Mouse (Mus musculus) myocyte (in vitro differentiated cells): ENCODE results near the gene Gpm6b. TPM values are rescaled to one million over a fixed set of nuclear protein-coding genes. Genes with fewer than 3 reads are reported as not detected.

ENCODE experiments used
- H3K27me3 ChIP-seq: one replicate; pipeline ENCODE4 v1.6.1; 2011; ENCODE audit not compliant: control insufficient read depth, insufficient read depth, insufficient read length
- H3K36me3 ChIP-seq: one replicate; pipeline ENCODE4 v1.6.1; 2011; ENCODE audit not compliant: control insufficient read depth, insufficient read depth
- H3K4me2 ChIP-seq: one replicate; pipeline ENCODE4 v1.6.1; 2011; ENCODE audit warnings: low read depth, control low read depth
- H3K4me3 ChIP-seq: one replicate; pipeline ENCODE4 v1.5.1; 2011; ENCODE audit warnings: mild to moderate bottlenecking, control low read depth, moderate library complexity
- H3K79me2 ChIP-seq: one replicate; pipeline ENCODE4 v1.6.1; 2011; ENCODE audit not compliant: control insufficient read depth, insufficient read depth
- H3ac ChIP-seq: one replicate; pipeline ENCODE4 v1.6.1; 2011; ENCODE audit not compliant: control insufficient read depth, insufficient read length
- CEBPB ChIP-seq: IDR thresholded peaks from 2 replicates; pipeline ENCODE4 v1.6.1; 2011; ENCODE audit warnings: mild to moderate bottlenecking, moderate library complexity; ENCODE audit not compliant: poor library complexity, insufficient read depth, severe bottlenecking
- E2F4 ChIP-seq: IDR thresholded peaks from one replicate; pipeline ENCODE4 v1.6.1; 2011; ENCODE audit warnings: mild to moderate bottlenecking, control low read depth, moderate library complexity; ENCODE audit not compliant: insufficient read depth
- MAX ChIP-seq: IDR thresholded peaks from one replicate; pipeline ENCODE4 v1.6.1; 2011; ENCODE audit warnings: low read depth, mild to moderate bottlenecking, control low read depth
- MYOD1 ChIP-seq, 3 experiments: IDR thresholded peaks; one replicate each; pipeline ENCODE4 v1.6.1; 2011; ENCODE audit warnings: control low read depth in 2 of 3, low read depth in 2 of 3, mild to moderate bottlenecking in 2 of 3, moderate library complexity in 1 of 3; ENCODE audit not compliant: insufficient read length in 2 of 3, control insufficient read depth in 1 of 3
- MYOG ChIP-seq, 3 experiments: IDR thresholded peaks; one replicate each; pipeline ENCODE4 v1.6.1; 2011; ENCODE audit warnings: control low read depth in 2 of 3, low read depth in 2 of 3, mild to moderate bottlenecking in 2 of 3; ENCODE audit not compliant: insufficient read length in 2 of 3, control insufficient read depth in 1 of 3, insufficient read depth in 1 of 3
- POLR2A ChIP-seq: IDR thresholded peaks from one replicate; pipeline ENCODE4 v1.6.1; 2011; ENCODE audit warnings: low read depth, mild to moderate bottlenecking, control low read depth, moderate library complexity; ENCODE audit not compliant: insufficient read length
- POLR2AphosphoS2 ChIP-seq: IDR thresholded peaks from one replicate; pipeline ENCODE4 v1.6.1; 2011; ENCODE audit warnings: low read depth, control low read depth; ENCODE audit not compliant: insufficient read length
- REST ChIP-seq: IDR thresholded peaks from one replicate; pipeline ENCODE4 v1.6.1; 2011; ENCODE audit warnings: mild to moderate bottlenecking, control low read depth, moderate library complexity; ENCODE audit not compliant: insufficient read depth, insufficient read length
- SRF ChIP-seq: IDR thresholded peaks from one replicate; pipeline ENCODE4 v1.6.1; 2011; ENCODE audit warnings: low read depth; ENCODE audit not compliant: control insufficient read depth, insufficient read length
- TCF12 ChIP-seq: IDR thresholded peaks from one replicate; pipeline ENCODE4 v1.6.1; 2011; ENCODE audit warnings: mild to moderate bottlenecking, control low read depth; ENCODE audit not compliant: poor library complexity, insufficient read depth, severe bottlenecking
- TCF3 ChIP-seq: IDR thresholded peaks from one replicate; pipeline ENCODE4 v1.6.1; 2011; ENCODE audit warnings: low read depth, control low read depth; ENCODE audit not compliant: insufficient read length
- USF1 ChIP-seq: IDR thresholded peaks from one replicate; pipeline ENCODE4 v1.6.1; 2011; ENCODE audit warnings: low read depth, mild to moderate bottlenecking, control low read depth, moderate library complexity
- polyA plus RNA-seq: library from polyadenylated mRNA; unstranded; fragments of >200 nt; fragmentation: generic; extraction: Trizol; gene quantifications from one replicate; pipeline ENCODE4 v1.2.1, GENCODE M21; 2012; ENCODE audit warnings: missing spikeins

Gpm6b gene
- polyA plus RNA-seq, 1 experiment, result 3.7 TPM

DNA sequence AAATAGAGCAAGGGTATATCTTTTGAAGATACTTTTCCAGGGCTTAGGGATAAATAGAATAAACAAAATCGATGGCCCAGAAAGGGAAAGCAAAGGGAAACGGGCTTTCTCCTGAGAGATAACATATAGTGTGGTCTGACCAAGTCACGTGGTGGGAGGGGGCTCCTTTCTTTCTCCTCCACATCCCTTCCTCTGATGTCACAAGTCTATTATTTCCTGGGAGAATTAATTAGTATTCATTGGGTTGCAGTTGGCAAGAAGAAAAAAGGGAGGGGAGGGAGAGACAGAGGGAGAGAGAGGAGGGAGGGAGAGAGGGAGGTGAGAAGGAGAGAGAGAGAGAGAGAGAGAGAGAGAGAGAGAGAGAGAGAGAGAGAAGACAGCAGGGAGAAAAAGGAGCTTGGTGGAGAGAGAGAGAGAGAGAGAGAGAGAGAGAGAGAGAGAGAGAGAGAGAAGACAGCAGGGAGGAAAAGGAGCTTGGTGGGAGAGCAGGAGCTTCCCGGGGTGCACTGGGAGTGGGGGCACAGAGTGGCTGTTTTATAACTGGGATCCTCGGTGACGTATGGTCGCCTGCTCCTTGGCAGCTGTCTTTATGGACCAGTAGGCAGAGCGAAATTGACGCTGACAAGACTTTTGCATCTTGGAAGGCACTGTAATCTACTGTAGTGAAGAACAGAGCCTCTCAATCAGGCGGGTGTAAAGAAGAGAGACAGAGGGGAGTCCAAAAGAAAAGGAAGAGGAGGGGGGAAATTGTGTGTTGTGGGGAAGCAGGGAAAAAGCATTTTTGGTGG lies 105.7 kb downstream of the Gpm6b start:
- Histone ChIP-seq H3K4me3 (no peak overlapping the region), H3K36me3 (no peaks in the 10 kb centered on the region), H3K79me2 (no peaks in the 10 kb centered on the region), H3K27me3 (no peaks in the 10 kb centered on the region), H3K4me2 (peak overlapping the region; percentile 30), H3ac (no peak overlapping the region)
- no peak for TF ChIP-seq MYOD1 (IDR thresholded peaks at IDR 0.05; ENCODE audit: control insufficient read depth in 1 of 3, insufficient read length in 2 of 3, low read depth in 2 of 3)
- TF ChIP-seq USF1, result peak; percentile 33
- TF ChIP-seq CEBPB, result no peak

DNA sequence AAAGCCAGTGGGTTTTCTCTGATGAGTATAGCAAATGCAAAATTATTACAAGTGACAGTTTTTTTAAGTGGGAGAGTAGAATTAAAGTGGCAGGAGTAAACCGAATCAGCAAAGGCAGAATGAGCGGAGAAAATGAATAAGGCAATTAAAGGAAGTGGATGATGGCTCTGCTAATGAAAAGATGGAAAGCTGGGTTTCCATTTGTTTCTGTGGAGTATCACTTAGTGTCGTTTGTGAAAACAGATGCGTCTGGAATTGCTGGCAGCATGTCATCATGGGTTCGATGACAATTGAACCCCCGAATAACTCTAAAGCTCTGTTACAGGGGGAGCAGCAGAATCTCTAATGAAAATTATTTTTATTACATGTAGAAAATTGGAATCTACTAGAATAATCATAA lies 109.4 kb downstream of the Gpm6b start:
- no peaks in the 10 kb centered on the region for H3K36me3 ChIP-seq
- H3K4me2 ChIP-seq, result no peak overlapping the region
- no peak overlapping the region for H3ac ChIP-seq
- H3K79me2 ChIP-seq, result no peaks in the 10 kb centered on the region
- no peaks in the 10 kb centered on the region for H3K27me3 ChIP-seq
- no peak for TF ChIP-seq TCF12
- no peak for TF ChIP-seq SRF
- no peak for TF ChIP-seq CEBPB
- no peak for TF ChIP-seq USF1
- no peak for TF ChIP-seq REST
- TF ChIP-seq MYOD1 (IDR thresholded peaks at IDR 0.05; ENCODE audit: control insufficient read depth in 1 of 3, insufficient read length in 2 of 3, low read depth in 2 of 3), result no peak
- no peak for TF ChIP-seq POLR2AphosphoS2
- TF ChIP-seq TCF3, result no peak
- TF ChIP-seq E2F4, result no peak
- TF ChIP-seq MAX, result no peak
- no peak for TF ChIP-seq POLR2A
- TF ChIP-seq MYOG (IDR thresholded peaks at IDR 0.05; ENCODE audit: control insufficient read depth in 1 of 3, insufficient read depth in 1 of 3, insufficient read length in 2 of 3, low read depth in 2 of 3), result no peak
- no peak overlapping the region for H3K4me3 ChIP-seq

DNA sequence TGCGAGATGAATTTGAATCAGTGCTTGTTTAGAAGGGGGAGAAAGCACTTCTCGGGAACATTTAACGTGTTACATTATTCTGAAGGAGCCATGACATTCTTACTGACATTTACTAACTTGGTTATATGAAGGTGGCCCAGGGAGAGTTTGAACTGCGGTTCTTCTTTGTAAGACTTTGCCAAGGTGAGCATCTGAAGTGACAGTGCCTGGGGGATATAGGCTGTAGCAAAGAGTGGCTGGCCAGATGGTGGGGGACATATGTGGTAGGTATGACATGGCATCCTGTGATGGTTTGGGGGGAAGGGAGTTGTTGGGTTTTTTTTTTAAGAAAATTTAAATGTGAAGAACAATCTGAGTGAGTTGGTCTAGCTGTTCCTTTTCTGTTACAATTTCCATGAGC lies 109.9 kb downstream of the Gpm6b start:
- Histone ChIP-seq H3K4me2 (no peak overlapping the region), H3ac (no peak overlapping the region), H3K79me2 (no peaks in the 10 kb centered on the region), H3K4me3 (no peak overlapping the region), H3K27me3 (no peaks in the 10 kb centered on the region), H3K36me3 (no peaks in the 10 kb centered on the region)
- TF ChIP-seq TCF3 (no peak), POLR2A (no peak), CEBPB (no peak), POLR2AphosphoS2 (no peak), MYOG (IDR thresholded peaks at IDR 0.05; ENCODE audit: control insufficient read depth in 1 of 3, insufficient read depth in 1 of 3, insufficient read length in 2 of 3, low read depth in 2 of 3) (no peak), TCF12 (no peak), REST (no peak), MAX (no peak), USF1 (no peak), E2F4 (no peak), MYOD1 (IDR thresholded peaks at IDR 0.05; ENCODE audit: control insufficient read depth in 1 of 3, insufficient read length in 2 of 3, low read depth in 2 of 3) (no peak), SRF (no peak)

DNA sequence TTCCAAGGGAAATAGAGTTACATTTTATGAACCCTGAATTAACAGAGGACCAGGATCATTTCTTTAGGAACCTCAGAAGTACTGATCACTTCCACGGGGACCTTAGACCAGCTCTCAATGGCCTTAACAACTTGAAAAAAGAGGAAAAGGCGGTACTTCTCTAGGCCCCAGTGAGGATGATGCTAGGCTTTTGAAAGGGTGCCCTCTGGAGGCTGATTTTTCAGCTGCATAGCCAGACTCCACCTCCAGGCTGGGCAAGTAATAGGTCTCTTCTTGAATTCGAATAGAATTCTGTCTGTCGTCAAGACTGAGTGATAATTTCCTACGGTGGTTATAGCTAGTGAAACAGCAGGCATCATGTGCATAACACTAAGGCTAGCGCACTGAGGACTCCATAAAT lies 113.1 kb downstream of the Gpm6b start:
- no peak for TF ChIP-seq POLR2A
- TF ChIP-seq TCF12, result no peak
- no peak for TF ChIP-seq MAX
- TF ChIP-seq POLR2AphosphoS2, result no peak
- no peak for TF ChIP-seq E2F4
- no peak for TF ChIP-seq CEBPB
- TF ChIP-seq MYOD1 (IDR thresholded peaks at IDR 0.05; ENCODE audit: control insufficient read depth in 1 of 3, insufficient read length in 2 of 3, low read depth in 2 of 3), result no peak
- TF ChIP-seq MYOG (IDR thresholded peaks at IDR 0.05; ENCODE audit: control insufficient read depth in 1 of 3, insufficient read depth in 1 of 3, insufficient read length in 2 of 3, low read depth in 2 of 3), result no peak
- no peak for TF ChIP-seq SRF
- no peak for TF ChIP-seq REST
- Histone ChIP-seq H3ac (no peak overlapping the region), H3K27me3 (no peaks in the 10 kb centered on the region), H3K79me2 (no peaks in the 10 kb centered on the region), H3K4me3 (no peak overlapping the region), H3K36me3 (no peaks in the 10 kb centered on the region), H3K4me2 (no peak overlapping the region)

DNA sequence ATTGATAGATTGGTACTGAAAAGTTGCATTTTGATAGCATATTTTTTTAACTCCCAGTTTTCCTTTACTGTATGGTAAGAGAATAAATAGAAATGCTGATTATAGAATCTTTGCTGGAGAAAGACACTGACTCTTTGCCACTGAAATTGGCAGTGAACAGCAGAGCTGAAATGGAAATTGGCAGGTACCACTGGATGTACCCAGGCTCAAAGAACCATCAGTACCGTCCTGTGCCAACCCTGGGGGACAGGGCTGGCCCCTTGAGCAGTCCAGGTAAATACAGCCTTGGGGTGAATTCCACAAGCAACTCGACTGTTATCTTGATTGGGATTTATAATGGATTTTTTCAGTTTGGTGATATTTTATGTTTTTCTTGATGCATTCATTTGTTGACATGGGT lies 114.7 kb downstream of the Gpm6b start:
- Histone ChIP-seq H3K27me3 (no peaks in the 10 kb centered on the region), H3K4me2 (no peak overlapping the region), H3K79me2 (no peaks in the 10 kb centered on the region), H3K36me3 (no peaks in the 10 kb centered on the region), H3ac (no peak overlapping the region), H3K4me3 (no peak overlapping the region)
- TF ChIP-seq CEBPB, result no peak
- TF ChIP-seq MAX, result no peak
- TF ChIP-seq MYOG (IDR thresholded peaks at IDR 0.05; ENCODE audit: control insufficient read depth in 1 of 3, insufficient read depth in 1 of 3, insufficient read length in 2 of 3, low read depth in 2 of 3), result no peak
- no peak for TF ChIP-seq E2F4
- no peak for TF ChIP-seq MYOD1 (IDR thresholded peaks at IDR 0.05; ENCODE audit: control insufficient read depth in 1 of 3, insufficient read length in 2 of 3, low read depth in 2 of 3)
- TF ChIP-seq TCF3, result no peak
- no peak for TF ChIP-seq USF1
